Comparison of ENCODE assay signal across 8 mouse cellular contexts in genomic region chr9:121984465-121985461, GRCm38 (mm10). TPM values are rescaled to one million over a fixed set of nuclear protein-coding genes. Genes with fewer than 3 reads are reported as not detected.
DNase-seq lines count a peak whose midpoint lies in the region; ATAC-seq and TF ChIP-seq lines count a peak whose summit lies in the region.

No protein-coding gene starts in this region.

- H3K36me3 ChIP-seq in liver, adult 2 months (ENCODE audit: control insufficient read depth, insufficient read depth, low read length), result no peaks in the 10 kb centered on the region
- H3K36me3 ChIP-seq in stomach, embryonic 16.5 days (ENCODE audit: control insufficient read depth, insufficient read depth, low read length), result no peaks in the 10 kb centered on the region

- H3K79me2 ChIP-seq in liver, adult 2 months (ENCODE audit: control insufficient read depth, insufficient read depth, low read length), result no peaks in the 10 kb centered on the region

- no peaks in the 10 kb centered on the region for H3K4me1 ChIP-seq in liver, adult 2 months (ENCODE audit: control insufficient read depth, insufficient read depth, low read length)
- H3K4me1 ChIP-seq in stomach, embryonic 16.5 days (ENCODE audit: control insufficient read depth, insufficient read depth, low read length), result no peaks in the 10 kb centered on the region

- no peak for TF ChIP-seq POLR2A in liver, adult 2 months (IDR thresholded peaks at IDR 0.05; ENCODE audit: extremely low read depth, insufficient read depth, low read length)

- WGBS in liver, adult 2 months, result 66% methylated on average over 15 of the region's 15 CpGs
- 67% methylated on average over 15 of the region's 15 CpGs for WGBS in stomach, embryonic 16.5 days

- H3K27ac ChIP-seq in liver, adult 2 months (replicated peaks; ENCODE audit: insufficient read depth, low read depth, low read length), result no peak overlapping the region
- no peak overlapping the region for H3K27ac ChIP-seq in stomach, embryonic 16.5 days (ENCODE audit: low read length)

- intact Hi-C loops in gastrocnemius, postnatal 36 days (cut with DNase I), result loop anchor here (5.0 kb wide), 1 partner anchor 142 kb away; no protein-coding TSS in a partner anchor

- no peak overlapping the region for H3K4me2 ChIP-seq in stomach, embryonic 16.5 days (ENCODE audit: low read depth, low read length)

- H3K9ac ChIP-seq in liver, adult 2 months (ENCODE audit: low read depth, low read length), result no peak overlapping the region
- no peak overlapping the region for H3K9ac ChIP-seq in stomach, embryonic 16.5 days (ENCODE audit: low read length)

- ATAC-seq in stomach, embryonic 16.5 days (ENCODE audit: insufficient read depth, low FRiP score), result 0 out of 2 replicates have a peak, but pooled peaks have one; percentile 20

- DNase-seq in B cell, adult 2 months, result peak; percentile 82 to 83
- peak; percentile 69 for DNase-seq in adrenal gland, adult 2 months
- DNase-seq in embryo, embryonic 11 days, result peak; percentile 70
- peak; percentile 60 to 72 for DNase-seq in gastrocnemius, postnatal 36 days
- DNase-seq in kidney, adult 9 months, result peak; percentile 64
- peak; percentile 26 for DNase-seq in liver, adult 2 months (ENCODE audit: extremely low read depth, low read depth, low spot score)
- DNase-seq in neural tube, embryonic 10.5 days (ENCODE audit: extremely low spot score, low spot score), result peak; percentile 84

- H3K4me3 ChIP-seq in liver, adult 2 months (ENCODE audit: insufficient read depth, low read depth, low read length), result no peak overlapping the region
- no peak overlapping the region for H3K4me3 ChIP-seq in stomach, embryonic 16.5 days (replicated peaks; ENCODE audit: low read length)

- peak; percentile 99 for TF ChIP-seq CTCF in liver, adult 2 months (IDR thresholded peaks at IDR 0.05; ENCODE audit: low read depth, low read length)

- no peaks in the 10 kb centered on the region for H3K9me3 ChIP-seq in stomach, embryonic 16.5 days (replicated peaks; ENCODE audit: control insufficient read depth, low read length)

- no peaks in the 10 kb centered on the region for H3K27me3 ChIP-seq in liver, adult 2 months (ENCODE audit: control insufficient read depth, insufficient read depth, low read length)
- H3K27me3 ChIP-seq in stomach, embryonic 16.5 days (ENCODE audit: control insufficient read depth, insufficient read depth, low read length), result no peaks in the 10 kb centered on the region

RNA-seq across cellular contexts. Expression of gene Pomgnt2, which starts 12.1 kb away (rescaled TPM):
- total RNA-seq in adrenal gland, adult 2 months (2021), result 10 to 100 TPM; 14.7 to 24.7 TPM
- 35.5 and 36.4 TPM in 2 replicates for polyA plus RNA-seq in adrenal gland, adult 2 months (2012; rRNA removed)
- 10 to 100 TPM; 10.4 to 11.8 TPM for total RNA-seq in gastrocnemius, postnatal 36 days (2021)
- total RNA-seq in liver, adult 2 months (2014; rRNA removed), result 1.7 TPM in 2 replicates
- polyA plus RNA-seq in liver, adult 2 months (2012; rRNA removed), result 3.8 and 5.3 TPM in 2 replicates
- 15.6 and 16.2 TPM in 2 replicates for polyA plus RNA-seq in stomach, embryonic 16.5 days (2015; fragmentation: Nextera tagmentation; extraction: Ambion mirVana)

RNA-seq across cellular contexts. Expression of gene Fam198a, which starts 34.0 kb away (rescaled TPM):
- 1 to 10 TPM in 1 of 2 experiments, under 1 TPM in 1; 0.78 to 1.6 TPM for total RNA-seq in adrenal gland, adult 2 months (2021)
- 0.87 and 1.5 TPM in 2 replicates for polyA plus RNA-seq in adrenal gland, adult 2 months (2012; rRNA removed)
- total RNA-seq in gastrocnemius, postnatal 36 days (2021), result 1 to 10 TPM; 1.3 to 1.4 TPM
- total RNA-seq in liver, adult 2 months (2014; rRNA removed), result 0.74 and 4.0 TPM in 2 replicates
- polyA plus RNA-seq in liver, adult 2 months (2012; rRNA removed), result 2.3 and 4.4 TPM in 2 replicates
- 5.8 and 6.7 TPM in 2 replicates for polyA plus RNA-seq in stomach, embryonic 16.5 days (2015; fragmentation: Nextera tagmentation; extraction: Ambion mirVana)

Comparison
In these comparisons a context has a peak if more than half of its experiments do, and no peak if none do; other contexts are left out.
1. DNase-seq: peak in every context shown above with its lines; median percentile 84 in neural tube, embryonic 10.5 days; 82 in B cell, adult 2 months; 70 in embryo, embryonic 11 days; 69 in adrenal gland, adult 2 months; 66 in gastrocnemius, postnatal 36 days; 64 in kidney, adult 9 months; 26 in liver, adult 2 months.